Mouse (Mus musculus) cerebellum, adult 11 months (tissue): ENCODE measurements around the gene Axl.
"Not testable (repeated sequence)": the region's sequence is repeated elsewhere in the genome, so short reads cannot be mapped to it uniquely, and the experiment has no call there.

Experiments used
- DNase-seq: peaks from one replicate; pipeline ENCODE4 v3.0.0; 2022

Gene Axl

DNA sequence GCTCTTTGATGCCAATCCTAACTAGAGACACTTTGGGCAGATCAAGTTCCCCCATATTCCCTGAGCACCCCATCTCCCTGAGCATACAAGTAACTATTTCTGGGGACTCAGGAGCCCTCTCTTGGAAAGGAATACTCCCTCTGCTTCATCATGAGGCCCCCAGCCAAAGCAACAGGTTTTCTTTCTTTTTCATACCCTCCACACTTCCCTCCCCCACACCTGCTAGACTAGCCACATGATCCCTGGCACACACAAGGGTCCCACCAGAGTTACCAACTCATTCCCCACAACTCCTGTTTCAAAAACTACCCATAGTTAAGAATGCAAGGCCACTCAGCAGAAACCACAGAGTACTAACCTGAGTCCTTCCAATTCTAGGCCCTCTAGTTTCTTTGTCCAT is 35.4 kb downstream of the Axl start:
- no peak for DNase-seq

DNA sequence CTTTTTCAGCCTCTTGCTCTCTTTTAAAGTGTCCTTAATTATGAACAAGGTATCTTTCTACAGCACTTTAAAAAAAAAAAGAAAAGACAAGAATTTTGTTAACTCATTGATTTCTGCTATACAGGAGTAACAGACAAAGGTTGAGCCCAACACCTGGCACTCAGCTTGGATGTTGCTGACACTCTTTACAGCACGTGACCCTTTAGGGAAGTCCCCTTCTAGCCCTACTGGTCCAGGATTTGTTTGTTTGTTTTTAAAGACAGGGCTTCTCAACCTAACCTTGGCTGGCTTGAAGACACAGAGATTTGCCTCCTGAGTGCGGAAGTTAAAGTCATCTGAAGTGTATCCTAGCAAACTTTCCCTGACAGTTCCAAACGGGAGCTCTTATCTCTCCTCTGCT is 41.7 kb downstream of the Axl start:
- DNase-seq, result no peak

- no peak for DNase-seq
Measured at GRCm38 (mm10) chr7:25738277-25738676, 50.2 kb downstream of the Axl start.

- DNase-seq, result no peak
Measured at GRCm38 (mm10) chr7:25736920-25737319, 51.6 kb downstream of the Axl start.

- no peak for DNase-seq
Measured at GRCm38 (mm10) chr7:25734991-25735390, 53.5 kb downstream of the Axl start.

- no peak for DNase-seq
Measured at GRCm38 (mm10) chr7:25731294-25732055, 57.0 kb downstream of the Axl start.

GRCm38 (mm10) chr7:25729862-25730261 is 58.6 kb downstream of the Axl start:
- no peak for DNase-seq

GRCm38 (mm10) chr7:25729396-25729795 is 59.1 kb downstream of the Axl start:
- DNase-seq, result no peak

DNA sequence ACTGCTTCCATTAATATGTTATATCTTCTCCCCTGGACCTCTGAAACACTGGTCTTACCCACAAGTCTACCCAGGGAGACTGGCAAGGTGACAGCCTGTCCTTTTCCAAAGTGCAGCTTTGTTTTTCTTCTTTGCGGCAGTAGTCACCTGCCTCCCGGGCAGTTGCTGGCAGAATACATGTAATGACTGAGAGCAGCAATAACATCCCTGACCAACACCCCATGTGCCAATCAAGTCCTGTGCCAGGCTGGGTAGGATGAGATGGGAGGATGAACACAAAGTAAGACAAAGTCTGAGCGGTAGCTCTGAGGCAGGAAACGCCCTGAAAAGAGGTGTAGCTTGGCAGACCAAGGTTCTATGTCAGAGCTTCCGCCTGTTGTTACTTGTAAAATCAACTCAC is 60.7 kb downstream of the Axl start:
- no peak for DNase-seq

- no peak for DNase-seq
Measured at GRCm38 (mm10) chr7:25725886-25726285, 62.6 kb downstream of the Axl start.

- DNase-seq, result not testable (repeated sequence)
Measured at GRCm38 (mm10) chr7:25721776-25722175, 66.7 kb downstream of the Axl start.

- DNase-seq, result no peak
Measured at GRCm38 (mm10) chr7:25720760-25721159, 67.7 kb downstream of the Axl start.

- DNase-seq, result peak; percentile 72
Measured at GRCm38 (mm10) chr7:25719761-25720610, 68.5 kb downstream of the Axl start.

- peak; percentile 93 for DNase-seq
Measured at GRCm38 (mm10) chr7:25718788-25719417, 69.6 kb downstream of the Axl start, which contains the start of gene Ccdc97. TSS of gene Ccdc97 (minus strand) at chr7:25719088.

DNA sequence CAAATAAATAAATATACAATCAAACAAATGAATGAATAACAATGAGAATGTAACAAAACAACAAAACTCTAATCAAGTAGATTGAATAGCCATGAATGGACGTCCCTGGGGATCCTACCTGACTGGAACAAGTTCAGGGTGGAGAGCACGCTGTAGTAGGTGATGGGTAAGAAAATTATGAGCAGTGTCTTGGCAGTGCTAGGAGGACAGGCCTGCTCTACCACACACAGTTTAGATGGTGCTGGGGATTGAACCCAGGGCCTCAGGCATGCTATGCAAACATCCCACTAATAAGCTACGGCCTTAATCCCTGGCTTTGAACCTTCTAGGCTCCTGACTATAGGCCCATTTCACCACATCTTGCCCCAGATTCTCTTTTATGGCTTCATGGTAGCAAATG is 71.0 kb downstream of the Axl start:
- no peak for DNase-seq

- no peak for DNase-seq
Measured at GRCm38 (mm10) chr7:25715731-25716271, 72.7 kb downstream of the Axl start.

GRCm38 (mm10) chr7:25714581-25714980 is 73.9 kb downstream of the Axl start:
- no peak for DNase-seq

DNA sequence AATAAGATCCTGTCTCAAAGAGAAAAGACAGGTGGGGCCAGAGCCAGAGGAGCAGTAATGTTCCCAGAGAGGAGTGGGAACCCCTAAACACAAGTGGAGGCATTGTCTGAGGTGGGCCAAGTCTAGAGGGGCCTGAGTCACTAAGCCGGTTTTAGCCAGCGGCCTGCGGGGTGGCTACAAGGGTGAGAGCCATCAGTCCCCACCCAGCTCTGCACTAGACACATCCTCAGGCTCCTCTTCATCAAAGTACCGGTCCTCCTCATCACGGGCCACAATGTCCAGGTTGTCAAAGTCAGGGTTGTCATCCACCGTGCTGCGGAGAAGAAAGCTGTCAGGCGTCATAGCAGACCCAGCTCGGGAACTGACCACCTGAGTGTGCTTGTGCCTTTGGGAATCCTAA is 75.7 kb downstream of the Axl start:
- DNase-seq, result no peak

DNA sequence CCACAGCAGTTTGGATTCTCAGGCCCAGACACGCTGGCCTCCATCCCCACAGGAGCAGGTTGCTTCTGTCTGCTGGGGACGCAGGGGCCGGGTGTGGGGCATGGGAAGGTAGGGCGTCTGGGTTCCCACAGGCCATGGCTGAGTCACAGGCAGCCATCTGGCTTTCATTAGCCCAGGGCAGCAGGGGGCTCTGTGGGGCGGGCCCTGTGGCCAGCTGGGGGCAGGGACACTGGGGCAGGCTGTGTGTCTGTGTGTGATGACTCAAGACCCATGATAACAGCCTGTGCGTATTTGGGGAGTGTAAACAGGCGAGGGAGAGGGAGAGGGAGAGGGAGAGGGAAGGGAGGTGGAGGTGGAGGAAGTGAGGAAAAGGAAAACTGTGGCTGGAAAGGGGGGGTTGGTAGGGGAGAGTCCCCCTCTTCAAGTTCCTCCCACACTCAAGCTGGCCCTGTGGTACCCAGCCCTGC is 76.7 kb downstream of the Axl start:
- peak; percentile 56 for DNase-seq

DNA sequence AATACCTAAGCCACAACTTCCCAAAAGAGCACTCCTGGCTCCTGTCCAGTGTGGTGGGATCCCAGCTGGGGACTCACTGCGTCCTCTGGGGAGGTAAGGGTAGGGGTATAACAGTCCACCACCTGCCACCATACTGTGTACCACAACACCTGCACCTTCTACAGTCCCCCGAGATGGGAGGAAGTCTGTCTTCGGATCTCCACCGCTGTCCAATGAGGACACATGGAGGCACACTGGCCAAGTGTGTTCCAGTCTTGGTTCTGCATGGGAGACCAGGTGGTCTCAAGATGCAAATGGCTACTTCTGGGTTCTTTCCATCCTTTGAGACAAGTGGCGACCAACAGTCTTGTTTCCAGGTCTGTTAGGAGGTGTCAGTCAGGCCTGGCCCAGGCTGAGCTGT is 77.3 kb downstream of the Axl start:
- DNase-seq, result no peak

- DNase-seq, result no peak
Measured at GRCm38 (mm10) chr7:25710519-25711130, 77.9 kb downstream of the Axl start.

GRCm38 (mm10) chr7:25709961-25710360 is 78.5 kb downstream of the Axl start:
- DNase-seq, result no peak
